Mouse (Mus musculus) adrenal gland, postnatal 36 days (tissue): ENCODE results near the gene Hipk2. TPM values are rescaled to one million over a fixed set of nuclear protein-coding genes. Genes with fewer than 3 reads are reported as not detected.

Source experiments
- DNase-seq, 2 experiments: peaks; one replicate each; pipeline ENCODE4 v3.0.0; 2021; ENCODE audit warnings: mixed read lengths in 1 of 2
- total RNA-seq, 2 experiments: library from RNA; stranded (reverse); gene quantifications; 2 replicates each; pipeline ENCODE4 v1.2.3; 2021

Gene Hipk2
- total RNA-seq, 2 experiments from 2014 or later = 126 to 136 TPM

- DNase-seq = peak; percentile 54 to 59
Observed at GRCm38 (mm10) chr6:38752495-38752894, 123.5 kb downstream of the Hipk2 start.

- DNase-seq = no peak
Observed at GRCm38 (mm10) chr6:38748037-38748436, 127.9 kb downstream of the Hipk2 start.

- DNase-seq = no peak
Observed at GRCm38 (mm10) chr6:38743351-38743750, 132.6 kb downstream of the Hipk2 start.

- DNase-seq = no peak
Observed at GRCm38 (mm10) chr6:38742441-38742840, 133.5 kb downstream of the Hipk2 start.

GRCm38 (mm10) chr6:38741024-38741423, 134.9 kb downstream of the Hipk2 start:
- DNase-seq = no peak

GRCm38 (mm10) chr6:38739266-38739665, 136.7 kb downstream of the Hipk2 start:
- no peak for DNase-seq

GRCm38 (mm10) chr6:38737763-38738162, 138.2 kb downstream of the Hipk2 start:
- DNase-seq = peak in 1 of 2 experiments; percentile 40

GRCm38 (mm10) chr6:38736240-38736639, 139.7 kb downstream of the Hipk2 start:
- DNase-seq = peak; percentile 85 to 89

GRCm38 (mm10) chr6:38732681-38733080, 143.3 kb downstream of the Hipk2 start:
- DNase-seq = no peak

GRCm38 (mm10) chr6:38730169-38731146, 145.5 kb downstream of the Hipk2 start:
- no peak for DNase-seq

- DNase-seq = no peak
Observed at GRCm38 (mm10) chr6:38725515-38725914, 150.4 kb downstream of the Hipk2 start.

GRCm38 (mm10) chr6:38721361-38721760, 154.6 kb downstream of the Hipk2 start:
- DNase-seq = no peak

- DNase-seq = no peak
Observed at GRCm38 (mm10) chr6:38719229-38719628, 156.7 kb downstream of the Hipk2 start.

- no peak for DNase-seq
Observed at GRCm38 (mm10) chr6:38718625-38719024, 157.3 kb downstream of the Hipk2 start.

GRCm38 (mm10) chr6:38715881-38716280, 160.1 kb downstream of the Hipk2 start:
- DNase-seq = no peak

- DNase-seq = no peak
Observed at GRCm38 (mm10) chr6:38713957-38714898, 161.7 kb downstream of the Hipk2 start.

GRCm38 (mm10) chr6:38710449-38710848, 165.5 kb downstream of the Hipk2 start:
- DNase-seq = no peak

GRCm38 (mm10) chr6:38704264-38704984, 171.5 kb downstream of the Hipk2 start:
- DNase-seq = peak in 1 of 2 experiments; percentile 44

- no peak for DNase-seq
Observed at GRCm38 (mm10) chr6:38703526-38703925, 172.4 kb downstream of the Hipk2 start.

GRCm38 (mm10) chr6:38702810-38703399, 173.1 kb downstream of the Hipk2 start:
- DNase-seq = peak; percentile 88 to 90

GRCm38 (mm10) chr6:38701421-38701820, 174.5 kb downstream of the Hipk2 start:
- DNase-seq = no peak
